Mouse (Mus musculus): ENCODE data around the gene Gli3.

The Gli3 gene

GRCm38 (mm10) chr13:15462830-15463491 lies at the start of gene Gli3:
Gene Gli3 (plus strand): TSS chr13:15463235.
- peak; percentile 86 for DNase-seq (ENCODE audit: low spot score)

- no peak for DNase-seq (ENCODE audit: low spot score)
Observed at GRCm38 (mm10) chr13:15421182-15421750, 41.8 kb upstream of the Gli3 start.

- no peak for DNase-seq (ENCODE audit: low spot score)
Observed at GRCm38 (mm10) chr13:15442002-15442401, 21.0 kb upstream of the Gli3 start.

GRCm38 (mm10) chr13:15444312-15444711 lies 18.7 kb upstream of the Gli3 start:
- DNase-seq (ENCODE audit: low spot score), result no peak

- DNase-seq (ENCODE audit: low spot score), result no peak
Observed at GRCm38 (mm10) chr13:15445591-15445990, 17.4 kb upstream of the Gli3 start.

- DNase-seq (ENCODE audit: low spot score), result no peak
Observed at GRCm38 (mm10) chr13:15446004-15446403, 17.0 kb upstream of the Gli3 start.

- no peak for DNase-seq (ENCODE audit: low spot score)
Observed at GRCm38 (mm10) chr13:15446782-15447564, 16.1 kb upstream of the Gli3 start.

GRCm38 (mm10) chr13:15450941-15451340 lies 12.1 kb upstream of the Gli3 start:
- no peak for DNase-seq (ENCODE audit: low spot score)

GRCm38 (mm10) chr13:15457841-15458240 lies 5.2 kb upstream of the Gli3 start:
- DNase-seq (ENCODE audit: low spot score), result no peak

- no peak for DNase-seq (ENCODE audit: low spot score)
Observed at GRCm38 (mm10) chr13:15461926-15462325, 1.1 kb upstream of the Gli3 start.

- DNase-seq (ENCODE audit: low spot score), result peak; percentile 69
Observed at GRCm38 (mm10) chr13:15463492-15464080, 551 bp downstream of the Gli3 start.

GRCm38 (mm10) chr13:15464081-15464526 lies 1.1 kb downstream of the Gli3 start:
- peak; percentile 30 for DNase-seq (ENCODE audit: low spot score)

- DNase-seq (ENCODE audit: low spot score), result peak; percentile 15
Observed at GRCm38 (mm10) chr13:15464741-15465250, 1.8 kb downstream of the Gli3 start.

- no peak for DNase-seq (ENCODE audit: low spot score)
Observed at GRCm38 (mm10) chr13:15466496-15466895, 3.5 kb downstream of the Gli3 start.

- peak; percentile 21 for DNase-seq (ENCODE audit: low spot score)
Observed at GRCm38 (mm10) chr13:15467409-15467808, 4.4 kb downstream of the Gli3 start.

- no peak for DNase-seq (ENCODE audit: low spot score)
Observed at GRCm38 (mm10) chr13:15468421-15468820, 5.4 kb downstream of the Gli3 start.

- DNase-seq (ENCODE audit: low spot score), result no peak
Observed at GRCm38 (mm10) chr13:15470056-15470455, 7.0 kb downstream of the Gli3 start.

- DNase-seq (ENCODE audit: low spot score), result no peak
Observed at GRCm38 (mm10) chr13:15472712-15473111, 9.7 kb downstream of the Gli3 start.

GRCm38 (mm10) chr13:15474393-15474792 lies 11.4 kb downstream of the Gli3 start:
- DNase-seq (ENCODE audit: low spot score), result no peak

- DNase-seq (ENCODE audit: low spot score), result no peak
Observed at GRCm38 (mm10) chr13:15486033-15486891, 23.2 kb downstream of the Gli3 start.

GRCm38 (mm10) chr13:15487334-15487733 lies 24.3 kb downstream of the Gli3 start:
- DNase-seq (ENCODE audit: low spot score), result no peak
